Mouse (Mus musculus): ENCODE data around the gene Cptp. TPM values are rescaled to one million over a fixed set of nuclear protein-coding genes. Genes with fewer than 3 reads are reported as not detected.

The Cptp gene
- total and polyA plus RNA-seq, 2 experiments from 2014 or later = 27.9 to 31.3 TPM

DNA sequence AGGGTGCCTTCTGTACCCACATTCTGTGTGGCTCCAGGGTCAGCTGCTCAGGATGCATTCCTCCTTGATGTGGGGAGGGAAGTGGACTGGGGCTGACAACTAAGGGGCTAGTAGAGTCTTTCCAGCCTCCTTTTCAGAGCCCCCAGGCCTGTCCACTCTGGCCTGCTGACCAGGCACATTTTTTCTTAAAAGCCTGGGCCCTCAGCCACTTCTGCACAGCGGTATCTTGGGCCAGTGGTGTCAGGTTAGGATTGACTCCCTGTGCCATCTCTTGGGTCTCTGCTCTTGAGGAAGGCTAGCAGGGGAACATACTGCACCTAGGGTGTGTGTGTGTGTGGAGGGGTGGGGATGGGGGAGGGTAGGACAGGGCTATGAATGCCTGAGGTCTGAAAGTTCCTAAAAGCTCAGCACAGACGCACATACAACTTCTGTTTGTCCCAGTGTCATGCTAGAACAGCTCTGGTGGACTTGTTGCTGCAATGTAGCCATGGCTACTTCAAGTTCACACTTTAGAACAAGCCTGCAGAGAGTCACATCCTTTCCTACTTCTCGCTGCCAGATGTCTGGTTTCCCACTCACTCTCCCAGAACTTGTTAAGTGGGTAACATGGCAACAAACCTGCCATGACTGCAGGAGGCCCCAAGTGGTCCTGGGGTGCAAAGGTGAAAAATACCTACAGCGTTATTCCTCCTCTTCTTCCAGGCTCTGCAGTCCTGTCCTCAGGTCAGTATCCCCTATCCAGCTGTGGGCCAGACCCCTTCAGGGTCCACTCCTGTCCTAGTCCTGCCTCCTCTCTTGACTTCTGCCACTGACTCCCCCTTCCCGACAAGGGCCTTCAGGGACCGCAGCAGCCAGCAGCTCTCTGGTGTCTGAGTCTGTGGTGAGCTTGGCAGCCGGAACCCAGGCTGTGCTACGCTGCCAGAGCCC lies 28.9 kb downstream of the Cptp start:
- Histone ChIP-seq H3K4me1 (ENCODE audit: insufficient read depth, low read length) (no peaks in the 10 kb centered on the region), H3K4me3 (ENCODE audit: low read length) (peak overlapping the region; percentile 30), H3K27ac (peak overlapping the region; percentile 61; the same call in 1 of the 2 replicates), H3K9me3 (ENCODE audit: low read length) (no peaks in the 10 kb centered on the region), H3K36me3 (ENCODE audit: insufficient read depth, low read length) (no peaks in the 10 kb centered on the region), H3K27me3 (ENCODE audit: insufficient read depth, low read length) (peaks cover 4% of the 10 kb centered on the region; the same call in 1 of the 2 replicates), H3K9ac (replicated peaks; ENCODE audit: low read length) (peak overlapping the region; percentile 35), H3K4me2 (ENCODE audit: low read depth, low read length) (peak overlapping the region; percentile 57)
- TF ChIP-seq CTCF (IDR thresholded peaks at IDR 0.05; ENCODE audit: low read depth) = no peak
- ATAC-seq (no peak; the same call in 1 of the 2 replicates), DNase-seq (ENCODE audit: low spot score) (no peak)
- WGBS = 18% methylated on average over 8 of the region's 8 CpGs

DNA sequence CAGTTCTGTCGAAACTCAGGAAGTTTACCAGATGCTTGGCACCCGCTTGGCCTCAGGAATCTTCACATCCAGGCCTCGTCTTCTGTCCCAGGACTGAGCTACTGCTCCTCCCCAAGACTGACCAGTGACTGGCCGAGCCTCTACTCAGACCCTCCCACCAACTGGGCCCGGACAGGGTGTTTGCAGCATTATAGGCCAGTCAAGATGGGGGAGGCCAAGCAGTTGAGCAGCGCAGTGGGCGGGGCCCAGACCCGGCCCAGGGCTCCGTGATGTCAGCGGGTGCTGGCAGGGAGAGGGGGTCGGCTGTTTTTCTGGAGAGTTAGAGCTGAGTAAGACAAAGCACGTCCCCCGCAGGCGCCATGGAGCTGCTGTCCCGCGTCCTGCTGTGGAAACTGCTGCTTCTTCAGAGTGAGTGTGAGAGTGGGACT lies 29.7 kb downstream of the Cptp start, which contains the start of gene Mxra8:
Mxra8 (plus strand) TSS at position 198 of the 428 bp plus-strand sequence.
- peak within 1 kb of the TSS; percentile 30 for H3K4me3 ChIP-seq (ENCODE audit: low read length)
- no peaks in the 10 kb centered on the region for H3K4me1 ChIP-seq (ENCODE audit: insufficient read depth, low read length)
- TF ChIP-seq CTCF (IDR thresholded peaks at IDR 0.05; ENCODE audit: low read depth) = no peak
- peak within 1 kb of the TSS; percentile 57 for H3K4me2 ChIP-seq (ENCODE audit: low read depth, low read length)
- H3K9ac ChIP-seq (replicated peaks; ENCODE audit: low read length) = peak within 1 kb of the TSS; percentile 35
- no peaks in the 10 kb centered on the region for H3K9me3 ChIP-seq (ENCODE audit: low read length)
- ATAC-seq (peak; percentile 73), DNase-seq (ENCODE audit: low spot score) (peak; percentile 65)
- H3K36me3 ChIP-seq (ENCODE audit: insufficient read depth, low read length) = no peaks in the 10 kb centered on the region
- WGBS = 4% methylated on average over 16 of the region's 16 CpGs
- H3K27me3 ChIP-seq (ENCODE audit: insufficient read depth, low read length) = peaks cover 4% of the 10 kb centered on the region; the same call in 1 of the 2 replicates
- H3K27ac ChIP-seq = peak within 1 kb of the TSS; percentile 66

- H3K4me1 ChIP-seq (ENCODE audit: insufficient read depth, low read length) = no peaks in the 10 kb centered on the region
- H3K4me3 ChIP-seq (ENCODE audit: low read length) = no peak overlapping the region
- H3K9ac ChIP-seq (replicated peaks; ENCODE audit: low read length) = no peak overlapping the region
- ATAC-seq (no peak), DNase-seq (ENCODE audit: low spot score) (no peak)
- H3K27me3 ChIP-seq (ENCODE audit: insufficient read depth, low read length) = peaks cover 4% of the 10 kb centered on the region; the same call in 1 of the 2 replicates
- peak overlapping the region; percentile 66; the same call in 1 of the 2 replicates for H3K27ac ChIP-seq
- no peak overlapping the region for H3K4me2 ChIP-seq (ENCODE audit: low read depth, low read length)
- 53% methylated on average over 8 of the region's 8 CpGs for WGBS
- TF ChIP-seq CTCF (IDR thresholded peaks at IDR 0.05; ENCODE audit: low read depth) = no peak
- H3K9me3 ChIP-seq (ENCODE audit: low read length) = no peaks in the 10 kb centered on the region
- H3K36me3 ChIP-seq (ENCODE audit: insufficient read depth, low read length) = no peaks in the 10 kb centered on the region
Measured at GRCm38 (mm10) chr4:155838187-155839153, 30.8 kb downstream of the Cptp start.

DNA sequence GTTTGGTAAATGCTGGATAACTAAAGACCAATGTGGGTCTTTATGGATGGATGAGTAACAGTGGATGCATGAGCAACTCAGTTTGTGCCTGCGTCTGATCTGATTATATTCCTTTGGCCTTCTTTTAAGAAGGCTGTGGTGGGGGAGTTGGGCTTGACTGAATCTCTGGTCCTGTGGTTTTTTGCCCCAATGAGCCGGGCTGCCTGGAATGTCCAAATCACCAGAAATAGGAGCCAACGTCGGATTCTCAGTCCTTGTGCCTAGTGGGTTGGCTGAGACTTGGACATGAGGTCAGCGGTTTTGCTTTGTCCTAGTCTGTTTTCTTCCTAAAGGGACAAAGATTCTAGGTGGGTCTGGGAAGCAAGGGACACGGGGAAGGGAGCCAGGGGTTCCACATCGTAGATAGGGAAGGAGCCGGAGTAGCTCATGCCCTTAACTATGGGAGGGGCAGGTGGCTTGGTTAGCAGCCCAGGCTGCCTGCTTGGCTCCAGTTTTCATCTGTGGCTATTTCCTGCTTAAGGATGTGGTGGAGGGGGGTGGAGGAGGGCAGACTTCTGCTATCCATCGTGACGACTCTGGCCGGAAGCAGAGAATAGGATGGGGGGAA lies 31.7 kb downstream of the Cptp start:
- no peak for TF ChIP-seq CTCF (IDR thresholded peaks at IDR 0.05; ENCODE audit: low read depth)
- Histone ChIP-seq H3K9me3 (ENCODE audit: low read length) (no peaks in the 10 kb centered on the region), H3K36me3 (ENCODE audit: insufficient read depth, low read length) (0 out of 2 replicates have a peak, but pooled peaks cover 4% of the 10 kb centered on the region), H3K4me3 (ENCODE audit: low read length) (no peak overlapping the region), H3K4me1 (ENCODE audit: insufficient read depth, low read length) (peaks cover 2% of the 10 kb centered on the region), H3K27me3 (ENCODE audit: insufficient read depth, low read length) (peaks cover 4% of the 10 kb centered on the region; the same call in 1 of the 2 replicates), H3K4me2 (ENCODE audit: low read depth, low read length) (no peak overlapping the region), H3K9ac (replicated peaks; ENCODE audit: low read length) (no peak overlapping the region), H3K27ac (no peak overlapping the region)
- DNase-seq (ENCODE audit: low spot score) = no peak
- ATAC-seq = no peak
- WGBS = 74% methylated on average over 11 of the region's 11 CpGs

DNA sequence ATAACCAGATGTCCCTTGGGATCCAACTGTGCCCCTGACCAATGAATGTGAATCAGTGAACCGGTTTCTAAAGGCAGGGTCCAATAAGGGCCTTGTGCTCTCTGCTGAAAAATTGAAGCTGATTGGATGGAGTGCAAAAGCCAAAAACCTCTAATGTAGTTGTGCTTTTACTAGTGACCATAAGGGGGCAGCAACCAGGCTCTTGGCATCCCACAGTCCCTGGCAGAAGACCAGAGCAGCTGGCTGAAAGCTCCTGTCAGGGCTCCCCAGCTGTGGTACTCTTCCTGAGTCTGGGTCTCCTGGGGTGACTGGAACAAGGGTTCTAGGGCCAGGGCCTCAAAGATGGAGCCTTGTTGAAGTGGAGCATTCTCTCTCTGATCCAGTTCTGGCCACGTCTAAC lies 35.4 kb downstream of the Cptp start:
- TF ChIP-seq CTCF (IDR thresholded peaks at IDR 0.05; ENCODE audit: low read depth) = peak; percentile 78
- Histone ChIP-seq H3K4me1 (ENCODE audit: insufficient read depth, low read length) (peaks cover 7% of the 10 kb centered on the region), H3K36me3 (ENCODE audit: insufficient read depth, low read length) (0 out of 2 replicates have a peak, but pooled peaks cover 4% of the 10 kb centered on the region), H3K9me3 (ENCODE audit: low read length) (no peaks in the 10 kb centered on the region), H3K4me3 (ENCODE audit: low read length) (no peak overlapping the region), H3K27ac (peak overlapping the region; percentile 17; the same call in 1 of the 2 replicates), H3K27me3 (ENCODE audit: insufficient read depth, low read length) (no peaks in the 10 kb centered on the region), H3K9ac (replicated peaks; ENCODE audit: low read length) (no peak overlapping the region), H3K4me2 (ENCODE audit: low read depth, low read length) (no peak overlapping the region)
- 22% methylated on average over 2 of the region's 2 CpGs for WGBS
- ATAC-seq = peak; percentile 11; the same call in 1 of the 2 replicates
- DNase-seq (ENCODE audit: low spot score) = peak; percentile 87

DNA sequence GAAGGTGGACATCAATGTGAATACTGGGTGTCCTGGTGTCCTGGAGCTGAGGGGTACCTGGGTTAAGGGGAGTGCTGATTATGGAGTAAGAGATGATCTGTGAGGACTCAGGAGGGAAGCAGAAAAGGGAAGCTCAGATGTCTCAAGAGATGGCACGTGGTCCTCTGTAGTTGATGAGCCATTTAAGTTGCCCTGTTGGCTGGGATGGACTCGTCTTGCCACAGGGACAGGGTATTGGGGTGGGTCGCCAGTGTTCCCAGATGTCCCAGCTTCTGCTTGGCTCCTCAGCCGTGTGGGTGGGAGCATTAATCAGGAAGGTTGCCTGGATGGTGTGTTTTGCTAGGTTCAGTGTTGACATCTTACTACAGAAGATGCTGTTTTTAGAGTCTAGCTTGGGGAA lies 36.0 kb downstream of the Cptp start:
- H3K4me3 ChIP-seq (ENCODE audit: low read length) = no peak overlapping the region
- no peak for TF ChIP-seq CTCF (IDR thresholded peaks at IDR 0.05; ENCODE audit: low read depth)
- 95% methylated on average over 4 of the region's 4 CpGs for WGBS
- H3K36me3 ChIP-seq (ENCODE audit: insufficient read depth, low read length) = 0 out of 2 replicates have a peak, but pooled peaks cover 4% of the 10 kb centered on the region
- 0 out of 2 replicates have a peak overlapping the region, but pooled peaks have one; percentile 93 for H3K4me2 ChIP-seq (ENCODE audit: low read depth, low read length)
- no peaks in the 10 kb centered on the region for H3K27me3 ChIP-seq (ENCODE audit: insufficient read depth, low read length)
- H3K9ac ChIP-seq (replicated peaks; ENCODE audit: low read length) = no peak overlapping the region
- no peak for ATAC-seq
- H3K27ac ChIP-seq = no peak overlapping the region
- H3K4me1 ChIP-seq (ENCODE audit: insufficient read depth, low read length) = peaks cover 7% of the 10 kb centered on the region
- H3K9me3 ChIP-seq (ENCODE audit: low read length) = no peaks in the 10 kb centered on the region
- DNase-seq (ENCODE audit: low spot score) = no peak

Measured in hindbrain, postnatal 0 days (tissue).